Mouse (Mus musculus) retina, adult 2 months (tissue): ENCODE measurements around the gene Lrguk.

Experiments
- DNase-seq: peaks from one replicate; pipeline ENCODE4 v3.0.0-alpha.2; 2012; ENCODE audit warnings: low read depth, low spot score

The Lrguk gene

DNA sequence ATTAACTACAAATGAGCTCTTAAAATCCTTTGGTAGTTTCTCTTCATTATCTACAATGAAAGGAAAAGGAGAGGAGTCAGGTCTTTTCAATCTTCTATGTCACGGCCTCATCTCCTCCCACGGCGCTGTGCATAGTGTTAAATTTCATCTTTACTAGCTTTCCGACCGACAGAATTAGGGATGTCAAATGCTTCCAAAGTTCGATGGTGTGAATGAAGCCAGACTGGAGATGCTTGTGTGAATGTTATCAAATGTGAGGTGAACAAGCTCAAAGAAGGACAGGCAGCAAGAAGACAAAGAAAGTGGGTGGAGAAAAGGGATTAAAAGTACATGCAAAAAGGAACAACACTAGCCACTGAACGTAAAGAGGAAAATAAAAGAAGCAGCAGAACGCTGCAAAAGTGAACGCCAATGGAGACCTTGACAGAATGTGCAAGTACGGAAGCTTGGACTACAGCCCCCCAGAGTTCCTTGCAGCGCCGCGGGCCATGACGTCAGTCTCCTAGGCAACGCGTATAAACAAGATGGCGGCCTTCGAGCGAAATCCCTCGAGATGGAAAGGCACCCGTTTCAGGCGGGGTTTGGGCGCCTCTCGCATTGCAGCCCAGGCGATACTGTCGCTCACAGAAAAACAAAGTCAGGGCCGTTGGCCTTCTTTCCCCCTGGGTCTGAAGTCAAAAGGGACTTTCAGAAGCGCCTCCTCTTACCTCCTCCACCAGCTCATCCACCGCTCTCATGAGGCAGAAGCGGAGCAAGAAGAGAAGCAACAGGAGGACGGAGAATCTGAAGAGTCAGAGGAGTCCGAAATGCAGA lies at the start of gene Lrguk:
Lrguk (plus strand) TSS at position 516 of the 813 bp plus-strand sequence.
- peak; percentile 83 for DNase-seq

DNA sequence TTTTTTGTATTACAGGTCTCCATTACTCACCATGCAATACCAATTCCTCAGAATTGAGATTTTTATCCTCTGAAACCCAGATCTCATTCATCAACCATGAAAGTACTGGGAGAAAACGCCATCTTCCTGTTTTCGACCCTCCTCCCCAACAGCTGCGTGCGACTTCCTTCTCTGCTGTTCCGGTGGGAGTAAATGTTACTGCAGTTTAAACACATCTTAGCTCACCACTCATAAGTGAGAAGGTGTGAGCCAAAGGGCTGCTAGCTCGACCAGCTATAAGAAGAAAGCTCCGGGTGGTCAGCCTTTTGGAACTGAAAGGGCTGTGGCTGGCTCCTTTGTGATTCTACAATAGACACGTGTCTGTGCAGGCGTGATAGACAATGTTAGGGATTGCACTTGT lies 46.5 kb upstream of the Lrguk start:
- no peak for DNase-seq

- DNase-seq: no peak
These were observed 42.1 kb upstream of the Lrguk start for GRCm38 (mm10) chr6:33987132-33987531.

- no peak for DNase-seq
These were observed 36.8 kb upstream of the Lrguk start for GRCm38 (mm10) chr6:33992213-33993034.

GRCm38 (mm10) chr6:33993842-33994241 lies 35.4 kb upstream of the Lrguk start:
- DNase-seq: no peak

- no peak for DNase-seq
These were observed 30.7 kb upstream of the Lrguk start for GRCm38 (mm10) chr6:33998590-33998989.

DNA sequence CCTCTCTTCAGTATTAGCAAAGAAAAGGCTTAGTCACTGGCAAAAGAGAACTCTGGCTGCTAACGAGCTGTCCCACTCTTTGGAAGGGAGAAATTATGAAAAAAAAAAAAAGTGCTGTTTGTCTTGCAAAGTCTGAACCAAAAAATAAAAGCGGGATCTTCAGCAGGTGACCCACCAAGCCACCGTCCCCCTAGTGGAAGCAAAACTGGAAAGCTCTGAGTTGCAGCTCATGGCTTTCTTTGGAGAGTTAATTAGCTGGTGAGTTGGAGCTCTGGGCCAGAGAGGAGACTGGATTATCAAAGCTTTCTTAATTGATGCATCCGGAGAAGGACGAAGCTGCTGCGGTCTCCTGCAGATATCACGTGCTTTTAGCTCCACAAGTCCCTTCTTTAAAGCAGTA lies 29.7 kb upstream of the Lrguk start:
- DNase-seq: no peak

GRCm38 (mm10) chr6:34000644-34001043 lies 28.6 kb upstream of the Lrguk start:
- no peak for DNase-seq

DNA sequence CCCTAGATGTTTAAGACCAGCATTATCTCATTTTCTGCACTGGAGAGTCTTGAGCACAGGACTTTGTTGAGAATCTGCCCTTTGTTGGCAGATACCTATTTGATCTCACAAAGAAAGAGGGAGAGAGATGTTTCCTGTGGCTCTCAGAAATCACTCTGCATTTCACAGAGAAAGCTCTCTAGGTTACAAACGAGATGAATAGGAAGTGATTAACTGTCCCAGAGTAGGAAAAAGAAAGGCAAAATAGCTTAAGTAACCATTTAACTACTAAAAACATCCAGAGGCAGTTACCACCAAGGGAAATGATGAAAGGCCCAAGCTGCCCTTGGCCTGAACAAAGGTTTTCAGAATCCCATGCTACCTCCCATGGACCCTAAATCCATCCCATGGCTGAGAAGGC lies 26.2 kb upstream of the Lrguk start:
- no peak for DNase-seq

DNA sequence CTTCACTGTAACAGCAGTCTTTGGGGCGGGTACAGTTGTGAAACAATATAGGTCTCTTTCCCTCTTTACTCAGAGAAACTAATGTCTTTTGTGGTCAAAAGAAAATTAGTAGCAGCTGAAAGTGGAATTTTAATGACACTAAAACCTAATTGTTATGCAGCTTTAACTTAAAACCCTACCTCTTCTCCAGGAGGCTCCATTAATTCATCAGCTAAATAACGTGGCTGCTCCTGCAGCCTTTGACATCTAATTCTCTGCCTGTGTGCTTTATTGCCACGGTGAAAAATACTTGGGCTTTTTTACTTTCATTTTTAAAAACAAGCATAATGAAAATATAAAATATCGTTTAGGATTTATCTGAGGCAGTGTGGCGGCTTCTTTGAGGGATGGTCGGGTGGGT lies 15.8 kb upstream of the Lrguk start:
- no peak for DNase-seq

GRCm38 (mm10) chr6:34029746-34030027 lies 439 bp downstream of the Lrguk start:
- no peak for DNase-seq

DNA sequence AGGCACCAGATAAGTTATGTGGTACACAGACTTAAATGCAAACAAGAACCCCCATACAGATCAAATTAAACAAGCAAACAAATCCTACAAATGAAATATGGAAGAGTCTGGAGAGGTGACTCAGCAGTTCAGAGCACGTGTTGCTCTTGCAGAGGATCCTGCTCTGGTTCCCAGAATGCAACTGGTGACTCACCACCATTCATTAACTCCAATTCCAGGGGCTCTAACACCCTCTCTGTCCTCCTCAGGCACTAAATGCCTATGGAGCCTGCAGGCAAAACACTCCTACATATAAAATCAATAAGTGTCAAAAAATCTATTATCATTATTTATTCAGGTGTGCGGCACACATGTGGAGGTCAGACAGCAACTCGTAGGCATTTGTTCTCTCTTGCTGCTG lies 4.8 kb downstream of the Lrguk start:
- DNase-seq: no peak

DNA sequence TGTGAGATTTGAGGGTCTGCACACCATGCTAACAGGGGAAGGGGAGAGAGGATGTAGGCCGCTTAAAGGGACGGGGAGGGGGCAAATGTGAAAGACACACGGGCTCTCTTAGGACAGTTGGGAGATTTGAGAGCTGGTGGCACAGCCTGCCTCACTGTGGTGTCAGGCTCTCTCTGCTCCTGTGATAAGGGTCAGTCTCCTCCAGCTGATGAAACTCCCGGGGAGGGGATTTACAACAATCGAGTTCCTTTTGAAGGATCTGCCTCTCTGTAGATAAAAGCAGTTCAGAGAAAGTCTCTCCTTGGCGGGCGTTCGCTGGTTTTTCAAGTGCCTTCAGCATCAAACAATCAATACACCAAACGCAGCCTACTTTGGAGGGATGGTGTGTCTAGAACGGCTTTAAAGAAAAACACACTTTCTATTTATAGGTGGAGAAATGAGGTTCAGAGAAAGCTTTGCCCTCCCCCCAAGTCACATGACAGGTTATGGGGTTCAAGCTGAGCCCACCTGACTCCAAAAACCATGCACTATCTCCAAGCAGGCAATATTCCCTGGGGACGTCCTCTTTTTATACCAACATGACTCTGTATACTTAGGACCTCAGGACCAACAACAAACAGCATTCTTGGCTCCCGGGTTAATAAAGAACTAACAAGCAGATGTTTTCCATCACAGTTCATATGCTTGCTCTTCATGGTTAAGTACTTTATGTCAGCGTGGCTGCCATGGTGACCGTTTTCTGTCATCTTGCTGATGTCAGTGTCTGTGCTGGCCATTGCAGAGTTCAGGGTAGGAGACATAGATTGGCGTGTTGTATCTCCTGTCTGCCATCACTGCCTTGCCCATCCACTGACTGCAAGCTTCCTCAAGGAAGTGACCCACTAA lies 5.6 kb downstream of the Lrguk start:
- DNase-seq: no peak

DNA sequence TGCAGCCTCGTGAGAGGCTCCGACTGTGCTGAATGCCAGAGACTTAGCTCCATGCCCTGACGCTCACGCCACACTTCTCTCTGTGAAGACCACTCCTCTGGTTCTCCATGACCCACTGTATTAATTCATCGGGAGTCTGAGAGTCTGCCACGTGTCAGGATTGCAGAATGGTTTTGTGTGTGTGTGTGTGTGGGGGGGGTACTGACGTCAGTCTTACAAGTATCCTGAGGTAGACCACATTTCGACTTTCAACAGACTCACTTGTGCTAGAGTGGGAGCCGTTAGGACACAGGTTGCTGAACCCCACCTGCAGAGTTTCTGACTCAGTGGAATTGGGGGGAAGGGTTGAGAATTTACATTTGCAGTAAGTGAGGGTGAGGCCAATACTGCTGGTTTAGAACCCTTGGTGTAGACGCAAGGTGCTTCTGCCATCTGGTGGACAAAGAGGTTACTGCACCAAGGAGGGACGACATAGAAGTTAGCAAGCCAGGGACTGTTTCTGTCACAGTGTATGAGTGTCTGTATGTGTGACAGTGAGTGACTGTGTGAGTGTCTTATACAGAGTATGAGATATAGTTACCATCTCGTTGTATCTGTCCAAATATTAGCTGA lies 11.5 kb downstream of the Lrguk start:
- peak; percentile 46 for DNase-seq

DNA sequence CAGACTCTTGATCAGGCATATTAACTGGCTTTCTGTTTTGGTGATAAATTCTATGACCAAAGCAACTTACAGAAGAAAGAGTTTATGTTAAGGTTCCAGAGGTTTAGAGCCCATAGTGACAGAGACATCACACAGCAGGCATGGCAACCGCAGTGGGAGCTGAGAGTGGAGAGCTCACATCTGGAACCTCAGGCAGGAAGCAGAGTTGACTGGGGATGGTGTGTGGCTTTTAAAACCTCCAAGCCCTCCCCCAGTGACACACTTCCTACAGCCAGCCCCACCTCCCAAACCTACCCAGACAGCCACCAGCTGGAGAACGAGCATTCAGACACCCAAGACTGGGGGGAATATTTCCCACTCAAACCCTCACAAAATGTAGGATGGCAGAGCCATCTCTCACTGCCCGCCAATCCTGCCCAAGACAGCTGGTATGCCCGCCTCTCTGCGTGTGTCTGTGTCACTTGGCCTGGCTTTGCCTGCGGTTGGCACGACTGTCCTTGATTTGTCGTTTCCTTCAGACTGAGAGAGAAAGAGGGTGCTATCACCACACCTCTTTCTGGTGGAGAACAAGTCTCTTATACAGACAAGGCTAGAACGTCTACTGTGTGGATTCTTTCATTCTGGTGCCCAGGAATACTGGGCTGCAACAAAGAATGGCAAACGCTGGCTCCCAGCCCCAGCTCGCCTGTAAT lies 12.5 kb downstream of the Lrguk start:
- DNase-seq: no peak

DNA sequence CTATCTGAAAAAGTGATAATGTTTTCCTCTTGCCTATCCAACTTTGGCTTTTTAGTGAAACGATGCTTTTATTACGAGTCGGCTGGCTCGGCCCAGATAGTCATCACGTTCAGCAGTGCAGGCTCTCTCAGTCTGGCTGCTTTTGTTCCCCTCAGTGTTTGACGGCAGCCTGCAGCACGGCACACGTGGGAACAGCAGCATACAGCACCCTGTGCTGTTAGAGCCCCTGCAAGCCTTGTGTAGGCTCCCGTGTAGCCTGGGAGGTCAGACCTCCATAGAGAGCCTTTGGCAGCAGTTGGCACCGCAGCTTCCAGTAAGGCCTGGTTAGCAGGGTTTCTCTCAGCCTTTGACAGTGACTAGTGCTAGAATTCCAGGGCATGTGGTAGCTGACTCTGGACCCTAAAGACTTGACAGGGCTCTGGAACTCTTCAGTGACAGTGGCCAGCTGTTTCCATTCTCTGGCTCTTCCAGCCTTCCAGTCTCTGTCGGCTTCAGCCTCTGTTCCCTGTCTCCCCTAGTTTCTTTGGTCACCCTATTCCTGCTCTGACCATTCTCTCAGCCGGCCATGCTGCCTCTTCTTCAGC lies 15.1 kb downstream of the Lrguk start:
- no peak for DNase-seq

- DNase-seq: no peak
These were observed 15.7 kb downstream of the Lrguk start for GRCm38 (mm10) chr6:34044846-34045540.

DNA sequence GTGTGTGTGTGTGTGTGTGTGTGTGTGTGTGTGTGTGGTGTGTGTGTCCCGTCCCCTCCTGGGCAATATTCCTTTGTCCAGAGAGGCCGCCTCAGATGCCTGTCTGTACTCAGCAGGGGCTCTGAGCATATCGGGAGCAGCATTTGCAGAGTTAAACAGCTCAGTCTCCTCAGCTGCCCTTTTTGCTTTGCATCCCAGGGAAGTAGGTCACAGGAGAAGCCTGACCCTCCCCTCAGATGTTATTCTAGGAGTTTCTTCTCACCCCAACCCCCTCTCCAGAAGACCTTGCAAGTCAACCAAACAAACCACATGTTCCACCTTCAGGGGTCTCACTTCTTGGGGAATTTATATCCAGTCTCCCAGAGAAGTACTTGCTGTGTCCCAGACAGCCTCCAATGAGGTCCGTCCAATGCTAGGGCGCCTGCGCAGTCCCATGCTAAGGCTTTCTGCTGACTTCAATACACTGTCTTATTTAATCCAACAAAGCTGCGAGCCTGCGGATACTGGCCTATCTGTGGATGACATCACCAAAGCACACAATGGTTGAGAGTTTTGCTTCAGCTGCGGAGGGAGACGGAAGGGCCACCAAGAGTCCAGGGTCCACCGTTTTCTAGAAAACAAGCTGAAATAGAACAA lies 17.4 kb downstream of the Lrguk start:
- no peak for DNase-seq

DNA sequence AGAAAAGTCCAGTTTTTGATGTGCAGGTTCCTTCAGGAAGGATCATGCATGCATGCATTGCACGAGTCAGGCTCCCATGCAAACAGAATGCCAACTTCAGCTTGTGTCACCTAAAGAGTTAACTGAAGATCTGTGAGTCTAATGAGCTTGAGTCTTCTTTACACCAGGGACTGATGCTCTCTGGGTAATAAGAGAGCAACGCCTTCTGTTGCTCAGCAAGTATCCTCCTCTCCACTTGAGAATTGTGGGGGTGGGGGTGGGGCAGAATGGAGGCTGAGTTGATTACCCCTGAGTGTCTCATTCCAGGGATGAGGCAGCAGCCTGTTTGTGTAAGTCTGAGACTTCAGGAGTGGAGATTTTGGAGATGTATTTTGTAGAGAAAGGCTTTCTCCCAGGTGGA lies 20.2 kb downstream of the Lrguk start:
- no peak for DNase-seq

GRCm38 (mm10) chr6:34059741-34060140 lies 30.5 kb downstream of the Lrguk start:
- no peak for DNase-seq
